Mouse (Mus musculus) liver, adult 2 months (tissue): ENCODE data around the gene Jchain. TPM values are rescaled to one million over a fixed set of nuclear protein-coding genes. Genes with fewer than 3 reads are reported as not detected.
"Not testable (repeated sequence)": the region's sequence is repeated elsewhere in the genome, so short reads cannot be mapped to it uniquely, and the experiment has no call there.

Source experiments
- DNase-seq: peaks from one replicate; pipeline ENCODE4 v3.0.0-alpha.2; 2011; ENCODE audit warnings: low read depth, low spot score; ENCODE audit errors: extremely low read depth
- H3K27ac ChIP-seq: fragments of 200-500 bp; replicated peaks from 2 replicates; pipeline ENCODE4 v1.5.1; 2012; ENCODE audit warnings: low read depth, mild to moderate bottlenecking, control low read depth, inconsistent platforms, low read length; ENCODE audit not compliant: insufficient read depth
- H3K27me3 ChIP-seq: fragments of 200-500 bp; 2 replicates; pipeline ENCODE4 v1.6.1; 2012; ENCODE audit warnings: mild to moderate bottlenecking, moderate library complexity, low read length, inconsistent platforms; ENCODE audit not compliant: control insufficient read depth, insufficient read depth
- H3K36me3 ChIP-seq: fragments of 200-500 bp; 2 replicates; pipeline ENCODE4 v1.6.1; 2012; ENCODE audit warnings: low read length, inconsistent platforms; ENCODE audit not compliant: control insufficient read depth, insufficient read depth
- H3K4me1 ChIP-seq: fragments of 200-500 bp; 2 replicates; pipeline ENCODE4 v1.6.1; 2011; ENCODE audit warnings: low read length; ENCODE audit not compliant: control insufficient read depth, insufficient read depth
- H3K4me3 ChIP-seq: fragments of 200-500 bp; 2 replicates; pipeline ENCODE4 v1.5.1; 2011; ENCODE audit warnings: low read depth, mild to moderate bottlenecking, control low read depth, low read length, moderate library complexity; ENCODE audit not compliant: insufficient read depth
- H3K79me2 ChIP-seq: fragments of 200-500 bp; 2 replicates; pipeline ENCODE4 v1.6.1; 2012; ENCODE audit warnings: inconsistent platforms, mild to moderate bottlenecking, low read length, moderate library complexity; ENCODE audit not compliant: control insufficient read depth, insufficient read depth
- H3K9ac ChIP-seq: fragments of 200-500 bp; 2 replicates; pipeline ENCODE4 v1.6.1; 2012; ENCODE audit warnings: low read depth, mild to moderate bottlenecking, control low read depth, inconsistent platforms, low read length
- CTCF ChIP-seq: fragments of 200-500 bp; IDR thresholded peaks from 2 replicates; pipeline ENCODE4 v1.5.1; 2011; ENCODE audit warnings: low read depth, low read length, control low read depth
- POLR2A ChIP-seq: fragments of 200-500 bp; IDR thresholded peaks from 2 replicates; pipeline ENCODE4 v1.6.1; 2011; ENCODE audit warnings: low read length, control low read depth; ENCODE audit not compliant: insufficient read depth; ENCODE audit errors: extremely low read depth
- whole genome bisulfite sequencing: fragments of 180-500 bp; shearing (Covaris S2); methylation state at CpG from one replicate; pipeline ENCODE4 v1.1.7; 2018; 5-methylcytosine and 5-hydroxymethylcytosine counted together
- polyA plus RNA-seq: library from polyadenylated mRNA; depleted of rRNA; stranded (reverse); fragments of >200 nt; gene quantifications from 2 replicates; pipeline ENCODE4 v1.2.3, GENCODE M21; 2012
- total RNA-seq: library from RNA; depleted of rRNA; stranded (reverse); fragments of >200 nt; gene quantifications from 2 replicates; pipeline ENCODE4 v1.2.3, GENCODE M21; 2014

Jchain gene
- total and polyA plus RNA-seq, 2 experiments: 0.55 to 0.83 TPM

DNA sequence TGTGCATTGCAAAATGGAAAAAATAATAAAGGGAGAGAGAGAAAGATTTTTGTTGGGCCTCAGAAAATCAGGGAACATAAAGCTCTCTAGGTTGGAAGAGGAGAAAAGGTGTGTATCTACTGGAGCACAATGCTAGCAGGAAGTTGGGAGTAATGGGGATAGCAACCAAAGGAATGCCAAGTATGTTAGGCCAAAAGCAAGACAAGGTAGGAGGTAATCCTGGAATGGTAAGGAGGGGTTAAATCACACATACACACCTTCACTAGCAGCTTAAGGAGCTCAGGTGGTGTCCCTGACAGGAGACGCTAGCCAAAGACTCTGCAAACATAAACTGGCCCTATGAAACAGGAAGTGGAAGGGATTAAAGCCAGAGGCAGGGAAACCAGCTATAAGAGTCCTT lies 31.3 kb upstream of the Jchain start:
- DNase-seq: no peak
- no peak for TF ChIP-seq CTCF
- no peak for TF ChIP-seq POLR2A
- H3K27me3 ChIP-seq: no peaks in the 10 kb centered on the region
- no peak overlapping the region for H3K4me3 ChIP-seq
- H3K4me1 ChIP-seq: peaks cover 20% of the 10 kb centered on the region
- no peak overlapping the region for H3K9ac ChIP-seq
- H3K79me2 ChIP-seq: peaks cover 10% of the 10 kb centered on the region; the same call in 1 of the 2 replicates
- H3K36me3 ChIP-seq: no peaks in the 10 kb centered on the region
- WGBS: 32% methylated on average over 1 of the region's 1 CpGs
- peak overlapping the region; percentile 34; the same call in 1 of the 2 replicates for H3K27ac ChIP-seq

DNA sequence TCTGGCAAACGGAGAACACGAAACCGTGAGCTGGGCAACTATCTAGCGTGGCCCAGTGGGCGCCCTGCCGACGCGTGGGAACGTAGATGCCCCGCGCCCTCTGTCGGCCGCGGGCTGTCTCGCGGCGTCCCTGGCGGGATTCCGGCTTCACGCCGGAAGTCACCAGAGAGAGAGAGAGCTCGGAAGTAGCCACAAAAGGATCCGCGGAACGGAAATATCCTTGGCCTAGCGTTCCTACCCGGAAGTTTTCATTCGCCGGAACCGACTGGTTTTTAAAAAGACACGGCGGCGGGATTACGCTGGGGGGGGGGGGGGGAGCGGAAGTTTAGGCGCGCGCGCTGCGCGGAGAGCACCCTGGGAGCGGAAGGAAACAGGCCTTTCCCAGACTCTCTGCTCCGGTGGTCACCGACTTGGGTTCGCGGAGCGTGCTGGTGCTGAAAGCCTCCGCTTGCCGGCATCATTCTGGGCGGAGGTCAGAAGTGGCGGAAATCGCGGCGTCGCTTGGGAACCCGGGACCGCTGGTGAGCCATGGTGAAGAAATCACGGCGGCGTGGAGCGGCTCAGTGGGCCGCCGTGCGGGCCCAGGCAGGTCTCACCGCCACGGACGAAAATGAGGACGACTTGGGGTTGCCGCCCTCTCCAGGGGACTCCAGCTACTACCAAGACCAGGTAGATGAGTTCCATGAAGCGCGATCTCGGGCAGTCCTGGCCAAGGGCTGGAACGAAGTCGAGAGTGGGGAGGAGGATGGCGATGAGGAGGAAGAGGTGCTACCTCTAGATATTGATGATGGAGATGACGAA lies 26.6 kb upstream of the Jchain start, which contains the start of gene Utp3:
Gene Utp3 (plus strand): TSS at position 377 of the 801 bp plus-strand sequence.
- Histone ChIP-seq H3K4me3 (peak within 1 kb of the TSS; percentile 76), H3K4me1 (peaks cover 19% of the 10 kb centered on the region), H3K27ac (peak within 1 kb of the TSS; percentile 96), H3K27me3 (no peaks in the 10 kb centered on the region), H3K79me2 (peaks cover 10% of the 10 kb centered on the region; the same call in 1 of the 2 replicates), H3K9ac (peak within 1 kb of the TSS; percentile 97), H3K36me3 (no peaks in the 10 kb centered on the region)
- peak; percentile 95 for DNase-seq
- TF ChIP-seq CTCF: peak; percentile 88
- peak; percentile 65; the same call in 1 of the 2 replicates for TF ChIP-seq POLR2A
- WGBS: 1% methylated on average over 75 of the region's 76 CpGs

DNA sequence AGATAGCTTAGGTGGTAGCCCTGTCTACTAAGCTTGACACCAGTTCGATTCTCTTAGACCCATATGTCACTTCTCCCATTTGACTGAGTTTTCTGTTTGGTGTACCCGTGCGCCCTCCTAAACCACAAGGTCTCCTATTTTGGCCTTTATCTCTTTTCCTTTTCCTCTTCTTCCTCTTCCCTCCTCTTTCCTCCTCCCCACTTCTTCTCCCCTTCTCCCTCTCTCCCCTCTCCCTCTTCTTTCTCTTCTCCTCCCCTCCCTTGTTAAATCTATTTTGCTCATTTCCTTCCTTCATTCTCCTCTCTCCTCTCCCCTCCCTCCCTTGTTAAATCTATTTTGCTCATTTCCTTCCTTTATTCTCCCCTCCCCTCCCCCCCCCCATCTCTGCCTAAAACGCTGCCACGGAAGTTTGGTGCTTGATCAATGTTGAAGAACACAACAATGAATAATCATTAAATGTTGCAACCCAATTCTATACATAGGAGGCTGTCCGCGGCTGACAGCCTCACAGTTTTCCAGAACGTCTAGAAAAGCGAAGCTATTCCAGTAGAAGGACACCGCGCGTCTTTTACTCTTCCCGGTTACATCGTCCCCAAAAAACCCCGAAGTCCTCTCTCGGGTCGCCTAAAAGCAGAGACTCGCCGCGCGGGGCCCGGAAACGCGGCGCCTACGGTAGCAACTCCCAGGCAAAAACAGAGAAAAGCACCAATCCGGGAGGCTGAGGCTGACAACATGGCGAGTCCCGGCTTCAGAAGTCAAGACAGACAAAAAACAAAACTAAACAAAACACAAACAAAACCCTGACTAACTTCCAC lies 25.8 kb upstream of the Jchain start:
- Histone ChIP-seq H3K27ac (peak overlapping the region; percentile 96), H3K36me3 (no peaks in the 10 kb centered on the region), H3K27me3 (no peaks in the 10 kb centered on the region), H3K4me1 (peaks cover 14% of the 10 kb centered on the region), H3K79me2 (peaks cover 10% of the 10 kb centered on the region; the same call in 1 of the 2 replicates), H3K9ac (peak overlapping the region; percentile 76), H3K4me3 (peak overlapping the region; percentile 67)
- 6% methylated on average over 29 of the region's 29 CpGs for WGBS
- DNase-seq: peak; percentile 14
- TF ChIP-seq CTCF (no peak), POLR2A (no peak)

DNA sequence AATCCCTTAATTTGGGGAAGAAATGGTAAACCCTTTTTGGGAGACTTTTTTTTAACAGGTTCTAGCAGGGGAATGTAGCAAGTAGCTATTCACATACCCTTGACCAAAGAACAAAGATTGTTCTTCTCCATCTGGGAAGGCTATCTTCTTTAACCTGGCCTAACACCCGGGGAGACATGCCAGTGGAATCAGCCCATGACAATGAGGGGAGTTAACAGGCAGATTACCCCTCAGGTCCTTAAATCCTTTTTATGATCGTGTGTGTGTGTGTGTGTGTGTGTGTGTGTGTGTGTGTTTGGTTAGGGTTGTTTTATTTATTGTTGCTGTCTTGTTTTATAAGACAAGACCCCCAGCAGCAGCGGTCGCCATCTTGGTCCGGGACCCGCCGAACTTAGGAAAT lies 17.8 kb upstream of the Jchain start:
- Histone ChIP-seq H3K27ac (no peak overlapping the region), H3K4me3 (no peak overlapping the region), H3K4me1 (no peaks in the 10 kb centered on the region), H3K36me3 (no peaks in the 10 kb centered on the region), H3K27me3 (no peaks in the 10 kb centered on the region), H3K9ac (no peak overlapping the region), H3K79me2 (no peaks in the 10 kb centered on the region)
- WGBS: 90% methylated on average over 7 of the region's 7 CpGs
- no peak for DNase-seq
- TF ChIP-seq POLR2A (no peak), CTCF (no peak)

DNA sequence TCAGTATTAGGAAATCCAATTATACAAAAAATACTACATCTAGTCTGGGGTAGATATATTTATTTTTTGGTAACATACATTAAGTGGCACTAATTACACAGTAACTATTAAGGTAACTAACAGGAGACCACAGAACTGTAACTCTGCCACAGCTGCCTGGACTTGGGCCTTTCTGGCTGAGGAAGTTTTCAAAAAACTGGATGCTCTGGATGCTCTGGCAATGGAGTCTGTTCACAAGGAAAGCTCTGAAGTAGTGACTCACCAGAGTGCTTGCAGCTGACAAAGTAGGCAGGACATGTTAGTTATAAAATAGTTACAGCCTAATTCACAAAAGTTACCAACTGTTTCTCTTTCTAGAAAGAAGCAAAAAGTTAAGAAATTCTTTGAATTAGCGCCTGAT lies 16.7 kb upstream of the Jchain start:
- H3K36me3 ChIP-seq, H3K27me3 ChIP-seq, H3K4me3 ChIP-seq, H3K9ac ChIP-seq, H3K27ac ChIP-seq, DNase-seq, H3K4me1 ChIP-seq, H3K79me2 ChIP-seq: not testable (repeated sequence)
- WGBS: 98% methylated on average over 1 of the region's 1 CpGs
